Mouse (Mus musculus) hindbrain, embryonic 16.5 days (tissue): ENCODE measurements around the gene Idua. TPM values are rescaled to one million over a fixed set of nuclear protein-coding genes. Genes with fewer than 3 reads are reported as not detected.
A peak's percentile ranks its signal among the peaks of the same experiment; 100 is the strongest.

Source experiments
- ATAC-seq: fragments of 200-750 bp; cut with Nextera tagmentation; 2 replicates; pipeline ENCODE4 v1.8.0; 2017; ENCODE audit warnings: moderate TSS enrichment, moderate library complexity
- H3K27ac ChIP-seq: fragments of 300-500 bp; sonication (generic); 2 replicates; pipeline ENCODE4 v1.5.1; 2014; ENCODE audit warnings: low read depth, mild to moderate bottlenecking, control low read depth, low read length, moderate library complexity
- H3K27me3 ChIP-seq: fragments of 300-500 bp; sonication (generic); replicated peaks from 2 replicates; pipeline ENCODE4 v1.6.1; 2014; ENCODE audit warnings: low read length; ENCODE audit not compliant: control insufficient read depth, insufficient read depth
- H3K36me3 ChIP-seq: fragments of 300-500 bp; sonication (generic); 2 replicates; pipeline ENCODE4 v1.6.1; 2014; ENCODE audit warnings: mild to moderate bottlenecking, low read length, moderate library complexity, mixed read lengths; ENCODE audit not compliant: control insufficient read depth, insufficient read depth
- H3K4me1 ChIP-seq: fragments of 300-500 bp; sonication (generic); 2 replicates; pipeline ENCODE4 v1.6.1; 2014; ENCODE audit warnings: low read depth, low read length; ENCODE audit not compliant: control insufficient read depth, insufficient read depth
- H3K4me2 ChIP-seq: fragments of 300-500 bp; sonication (generic); 2 replicates; pipeline ENCODE4 v1.6.1; 2014; ENCODE audit warnings: mild to moderate bottlenecking, low read length, control low read depth, moderate library complexity
- H3K4me3 ChIP-seq: fragments of 300-500 bp; sonication (generic); 2 replicates; pipeline ENCODE4 v1.5.1; 2014; ENCODE audit warnings: mild to moderate bottlenecking, low read length, control low read depth, moderate library complexity
- H3K9ac ChIP-seq: fragments of 300-500 bp; sonication (generic); 2 replicates; pipeline ENCODE4 v1.6.1; 2014; ENCODE audit warnings: low read depth, mild to moderate bottlenecking, control low read depth, low read length, moderate library complexity
- H3K9me3 ChIP-seq: fragments of 300-500 bp; sonication (generic); 2 replicates; pipeline ENCODE4 v1.6.1; 2014; ENCODE audit warnings: mild to moderate bottlenecking, low read length, moderate library complexity; ENCODE audit not compliant: control insufficient read depth
- WGBS: fragments of 180-500 bp; shearing (Covaris S2); extraction: QIAGEN DNeasy Blood & Tissue Kit; methylation state at CpG from one replicate; pipeline ENCODE4 v1.1.7; 2014; 5-methylcytosine and 5-hydroxymethylcytosine counted together
- polyA plus RNA-seq: library from polyadenylated mRNA; unstranded; fragments of >200 nt; fragmentation: Nextera tagmentation; extraction: Ambion mirVana; gene quantifications from 2 replicates; pipeline ENCODE4 v1.2.1, GENCODE M21; 2015

Idua gene
- polyA plus RNA-seq, 1 experiment from 2014 or later, result 13.7 TPM

DNA sequence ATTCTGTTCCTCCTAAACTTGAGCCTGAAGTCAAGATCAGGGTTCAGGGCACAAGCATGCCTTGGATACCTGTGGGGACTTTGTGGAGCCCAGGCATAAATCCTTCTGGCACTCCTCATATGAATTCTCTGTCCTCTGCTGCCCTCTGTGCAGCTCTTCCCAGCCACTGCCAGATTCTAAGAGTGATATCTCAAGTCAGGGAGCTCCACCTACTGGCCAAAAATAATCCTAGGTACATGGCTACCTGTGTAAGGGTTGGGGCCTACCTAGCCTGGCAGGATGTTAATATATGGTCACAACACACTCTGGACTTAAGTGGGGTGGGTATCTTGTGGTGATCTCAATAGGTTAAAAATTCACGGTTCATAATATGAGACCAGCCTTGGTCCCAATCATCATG is 8.3 kb upstream of the Idua start:
- H3K36me3 ChIP-seq, result peaks cover 63% of the 10 kb centered on the region
- no peaks in the 10 kb centered on the region for H3K9me3 ChIP-seq
- no peak overlapping the region for H3K4me2 ChIP-seq
- H3K27me3 ChIP-seq, result no peaks in the 10 kb centered on the region
- no peak overlapping the region for H3K4me3 ChIP-seq
- no peaks in the 10 kb centered on the region for H3K4me1 ChIP-seq
- WGBS, result 81% methylated on average over 1 of the region's 1 CpGs
- ATAC-seq, result peak; percentile 76
- H3K9ac ChIP-seq, result no peak overlapping the region
- H3K27ac ChIP-seq, result no peak overlapping the region

DNA sequence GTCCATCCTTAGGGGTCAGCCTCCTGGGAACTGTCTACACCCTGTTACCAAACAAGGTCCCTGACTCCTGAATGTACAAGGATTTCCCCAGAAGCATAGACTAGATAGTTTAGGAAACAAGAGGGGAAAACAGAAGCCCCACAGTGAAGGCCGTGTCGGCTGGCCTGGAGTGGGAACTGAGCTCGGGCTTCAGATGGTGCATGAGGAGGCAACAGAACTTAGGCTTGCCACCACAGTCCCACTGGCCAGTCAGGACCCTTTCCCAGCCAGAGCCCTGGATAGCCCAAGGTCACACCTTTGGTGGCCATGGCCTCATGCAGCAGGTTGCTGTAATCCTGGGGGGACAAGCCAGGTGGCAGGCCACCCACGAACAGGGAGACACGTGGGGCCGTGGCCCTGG is 6.8 kb upstream of the Idua start:
- WGBS, result 91% methylated on average over 6 of the region's 6 CpGs
- peaks cover 62% of the 10 kb centered on the region for H3K36me3 ChIP-seq
- H3K4me1 ChIP-seq, result no peaks in the 10 kb centered on the region
- no peak overlapping the region for H3K4me2 ChIP-seq
- no peak overlapping the region for H3K9ac ChIP-seq
- ATAC-seq, result no peak
- no peak overlapping the region for H3K27ac ChIP-seq
- no peaks in the 10 kb centered on the region for H3K27me3 ChIP-seq
- no peak overlapping the region for H3K4me3 ChIP-seq
- no peaks in the 10 kb centered on the region for H3K9me3 ChIP-seq

DNA sequence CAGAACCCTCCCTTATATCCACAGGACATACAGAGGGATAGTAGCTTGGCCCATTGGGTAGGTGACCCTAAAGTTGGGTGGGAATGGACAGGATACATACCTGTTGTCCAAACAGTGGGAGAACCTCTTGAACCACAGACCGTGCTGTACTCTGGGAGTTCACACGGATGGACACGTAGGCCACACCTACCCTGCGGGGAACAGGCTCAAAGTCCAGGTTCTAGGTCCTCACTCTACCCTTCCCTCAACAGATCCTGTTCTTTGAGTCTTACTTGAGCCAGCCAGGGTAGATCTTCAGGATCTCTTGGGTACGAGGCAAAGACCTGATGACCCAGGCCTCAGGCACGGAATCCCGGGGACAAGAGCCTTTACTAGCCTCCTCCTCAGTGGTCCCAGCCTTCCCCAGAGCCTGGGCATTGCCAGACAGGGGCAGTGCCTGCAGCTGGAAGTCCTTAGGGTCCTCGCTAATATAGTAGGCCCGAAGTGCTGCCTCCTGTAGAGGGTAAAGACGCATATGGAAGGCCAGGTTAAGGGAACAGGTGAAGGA is 5.6 kb upstream of the Idua start:
- ATAC-seq, result no peak
- Histone ChIP-seq H3K9me3 (no peaks in the 10 kb centered on the region), H3K4me2 (no peak overlapping the region), H3K27ac (no peak overlapping the region), H3K27me3 (no peaks in the 10 kb centered on the region), H3K4me3 (no peak overlapping the region), H3K36me3 (peaks cover 52% of the 10 kb centered on the region), H3K4me1 (peaks cover 10% of the 10 kb centered on the region), H3K9ac (no peak overlapping the region)
- 95% methylated on average over 10 of the region's 10 CpGs for WGBS

GRCm38 (mm10) chr5:108655381-108655780 is 4.8 kb upstream of the Idua start:
- H3K36me3 ChIP-seq, result peaks cover 46% of the 10 kb centered on the region

GRCm38 (mm10) chr5:108655891-108656650 is 4.1 kb upstream of the Idua start:
- ATAC-seq, result no peak
- no peak overlapping the region for H3K4me2 ChIP-seq
- no peak overlapping the region for H3K4me3 ChIP-seq
- WGBS, result 88% methylated on average over 15 of the region's 15 CpGs
- H3K27ac ChIP-seq, result no peak overlapping the region
- peaks cover 46% of the 10 kb centered on the region for H3K36me3 ChIP-seq
- no peak overlapping the region for H3K9ac ChIP-seq
- no peaks in the 10 kb centered on the region for H3K9me3 ChIP-seq
- H3K4me1 ChIP-seq, result peaks cover 17% of the 10 kb centered on the region
- no peaks in the 10 kb centered on the region for H3K27me3 ChIP-seq

More at GRCm38 (mm10) chr5:108655381-108655780, 4.8 kb upstream of the Idua start:
- no peak for ATAC-seq
- Histone ChIP-seq H3K27me3 (no peaks in the 10 kb centered on the region), H3K4me3 (no peak overlapping the region), H3K9me3 (no peaks in the 10 kb centered on the region), H3K9ac (no peak overlapping the region), H3K4me1 (peaks cover 17% of the 10 kb centered on the region), H3K4me2 (no peak overlapping the region), H3K27ac (no peak overlapping the region)
- WGBS, result 96% methylated on average over 9 of the region's 9 CpGs

- no peak overlapping the region for H3K9ac ChIP-seq
- 65% methylated on average over 5 of the region's 5 CpGs for WGBS
- no peak overlapping the region for H3K4me2 ChIP-seq
- no peak overlapping the region for H3K4me3 ChIP-seq
- peaks cover 37% of the 10 kb centered on the region for H3K36me3 ChIP-seq
- H3K4me1 ChIP-seq, result peaks cover 17% of the 10 kb centered on the region
- ATAC-seq, result no peak
- no peaks in the 10 kb centered on the region for H3K27me3 ChIP-seq
- H3K9me3 ChIP-seq, result no peaks in the 10 kb centered on the region
- no peak overlapping the region for H3K27ac ChIP-seq
Measured at GRCm38 (mm10) chr5:108657406-108657805, 2.7 kb upstream of the Idua start.

DNA sequence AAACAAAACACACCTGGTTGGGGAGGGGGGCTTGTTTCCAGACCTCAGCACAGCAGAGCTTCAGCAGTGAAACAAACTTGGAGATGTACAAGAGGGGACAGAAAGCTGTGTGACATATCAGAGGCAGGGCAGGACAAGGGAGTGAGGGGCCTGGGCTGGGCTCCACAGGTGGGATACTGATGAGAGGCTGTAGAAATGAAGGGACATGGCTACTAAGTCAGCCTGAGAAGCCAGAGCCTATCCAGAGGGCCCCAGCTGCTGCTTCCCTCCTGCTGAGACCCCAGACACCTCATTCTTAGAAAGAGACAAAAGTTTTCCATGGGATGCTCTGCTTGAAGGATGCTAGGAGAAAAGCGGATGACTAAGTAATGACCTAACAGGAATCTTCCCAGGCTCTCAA is 1.5 kb upstream of the Idua start:
- Histone ChIP-seq H3K9me3 (no peaks in the 10 kb centered on the region), H3K27ac (no peak overlapping the region), H3K4me3 (no peak overlapping the region), H3K36me3 (peaks cover 29% of the 10 kb centered on the region), H3K27me3 (no peaks in the 10 kb centered on the region), H3K9ac (peak overlapping the region; percentile 4; the same call in 1 of the 2 replicates), H3K4me1 (peaks cover 17% of the 10 kb centered on the region), H3K4me2 (no peak overlapping the region)
- no peak for ATAC-seq
- 46% methylated on average over 1 of the region's 1 CpGs for WGBS

GRCm38 (mm10) chr5:108660632-108661268 is 619 bp downstream of the Idua start:
- H3K4me3 ChIP-seq, result peak overlapping the region; percentile 95
- peak overlapping the region; percentile 41 for H3K27ac ChIP-seq
- no peaks in the 10 kb centered on the region for H3K27me3 ChIP-seq
- peaks cover 17% of the 10 kb centered on the region for H3K4me1 ChIP-seq
- peak overlapping the region; percentile 91 for H3K4me2 ChIP-seq
- WGBS, result 9% methylated on average over 36 of the region's 36 CpGs
- no peaks in the 10 kb centered on the region for H3K9me3 ChIP-seq
- peaks cover 9% of the 10 kb centered on the region for H3K36me3 ChIP-seq
- peak; percentile 98 for ATAC-seq
- H3K9ac ChIP-seq, result peak overlapping the region; percentile 98

GRCm38 (mm10) chr5:108662772-108663171 is 2.6 kb downstream of the Idua start:
- WGBS, result 85% methylated on average over 4 of the region's 4 CpGs
- Histone ChIP-seq H3K27me3 (no peaks in the 10 kb centered on the region), H3K27ac (no peak overlapping the region), H3K4me2 (no peak overlapping the region), H3K36me3 (no peaks in the 10 kb centered on the region), H3K4me3 (no peak overlapping the region), H3K9ac (no peak overlapping the region), H3K4me1 (peaks cover 17% of the 10 kb centered on the region), H3K9me3 (no peaks in the 10 kb centered on the region)
- ATAC-seq, result no peak
